Mouse (Mus musculus) limb, embryonic 15.5 days (tissue): Measurements from ENCODE around the gene Tmem145. TPM values are rescaled to one million over a fixed set of nuclear protein-coding genes. Genes with fewer than 3 reads are reported as not detected.
A peak's percentile ranks its signal among the peaks of the same experiment; 100 is the strongest.

Experiments
- ATAC-seq: fragments of 200-750 bp; cut with Nextera tagmentation; 2 replicates; pipeline ENCODE4 v1.8.0; 2017; ENCODE audit warnings: low read depth, moderate TSS enrichment; ENCODE audit not compliant: insufficient number of reproducible peaks, low FRiP score, low TSS enrichment
- H3K27ac ChIP-seq: fragments of 300-500 bp; sonication (generic); 2 replicates; pipeline ENCODE4 v1.5.1; 2015; ENCODE audit warnings: moderate library complexity, mild to moderate bottlenecking, inconsistent platforms
- H3K27me3 ChIP-seq: fragments of 300-500 bp; sonication (generic); 2 replicates; pipeline ENCODE4 v1.6.1; 2015; ENCODE audit warnings: inconsistent platforms
- H3K36me3 ChIP-seq: fragments of 300-500 bp; sonication (generic); 2 replicates; pipeline ENCODE4 v1.6.1; 2015; ENCODE audit warnings: inconsistent platforms
- H3K4me1 ChIP-seq: fragments of 300-500 bp; sonication (generic); 2 replicates; pipeline ENCODE4 v1.6.1; 2015; ENCODE audit warnings: inconsistent platforms
- H3K4me2 ChIP-seq: fragments of 300-500 bp; sonication (generic); 2 replicates; pipeline ENCODE4 v1.6.1; 2015; ENCODE audit warnings: mild to moderate bottlenecking, inconsistent platforms
- H3K4me3 ChIP-seq: fragments of 300-500 bp; sonication (generic); 2 replicates; pipeline ENCODE4 v1.5.1; 2015; ENCODE audit warnings: mild to moderate bottlenecking, inconsistent platforms
- H3K9ac ChIP-seq: fragments of 300-500 bp; sonication (generic); 2 replicates; pipeline ENCODE4 v1.6.1; 2015; ENCODE audit warnings: inconsistent platforms
- H3K9me3 ChIP-seq: fragments of 300-500 bp; sonication (generic); 2 replicates; pipeline ENCODE4 v1.6.1; 2016; ENCODE audit warnings: inconsistent platforms
- WGBS: fragments of 180-500 bp; shearing (Covaris S2); methylation state at CpG from one replicate; pipeline ENCODE4 v1.1.7; 2015; 5-methylcytosine and 5-hydroxymethylcytosine counted together
- polyA plus RNA-seq: library from polyadenylated mRNA; unstranded; fragments of >200 nt; fragmentation: Nextera tagmentation; extraction: Ambion mirVana; gene quantifications from 2 replicates; pipeline ENCODE4 v1.2.1, GENCODE M21; 2015

The Tmem145 gene
- polyA plus RNA-seq, 1 experiment from 2014 or later: 0.61 TPM

GRCm38 (mm10) chr7:25270652-25271633 is 35.0 kb upstream of the Tmem145 start:
- H3K4me3 ChIP-seq: no peak overlapping the region
- peaks cover 64% of the 10 kb centered on the region for H3K4me1 ChIP-seq
- no peaks in the 10 kb centered on the region for H3K27me3 ChIP-seq
- H3K9ac ChIP-seq: no peak overlapping the region
- H3K9me3 ChIP-seq: no peaks in the 10 kb centered on the region
- peaks cover 46% of the 10 kb centered on the region for H3K36me3 ChIP-seq
- 85% methylated on average over 35 of the region's 35 CpGs for WGBS
- H3K27ac ChIP-seq: no peak overlapping the region
- ATAC-seq: no peak
- no peak overlapping the region for H3K4me2 ChIP-seq

- 90% methylated on average over 29 of the region's 30 CpGs for WGBS
- peaks cover 46% of the 10 kb centered on the region for H3K36me3 ChIP-seq
- ATAC-seq: no peak
- no peak overlapping the region for H3K27ac ChIP-seq
- H3K9me3 ChIP-seq: no peaks in the 10 kb centered on the region
- no peak overlapping the region for H3K9ac ChIP-seq
- no peaks in the 10 kb centered on the region for H3K27me3 ChIP-seq
- H3K4me1 ChIP-seq: peaks cover 68% of the 10 kb centered on the region
- no peak overlapping the region for H3K4me3 ChIP-seq
- H3K4me2 ChIP-seq: no peak overlapping the region
Measured at GRCm38 (mm10) chr7:25271651-25272444, 34.1 kb upstream of the Tmem145 start.

- Histone ChIP-seq H3K27ac (no peak overlapping the region), H3K27me3 (no peaks in the 10 kb centered on the region), H3K36me3 (peaks cover 46% of the 10 kb centered on the region), H3K4me1 (peaks cover 72% of the 10 kb centered on the region), H3K4me2 (no peak overlapping the region), H3K4me3 (no peak overlapping the region), H3K9ac (no peak overlapping the region), H3K9me3 (no peaks in the 10 kb centered on the region)
- WGBS: 80% methylated on average over 38 of the region's 38 CpGs
- no peak for ATAC-seq
Measured at GRCm38 (mm10) chr7:25272445-25273258, 33.3 kb upstream of the Tmem145 start.

GRCm38 (mm10) chr7:25273259-25274241 is 32.4 kb upstream of the Tmem145 start:
- H3K27ac ChIP-seq: peak overlapping the region; percentile 43; the same call in 1 of the 2 replicates
- no peak overlapping the region for H3K4me2 ChIP-seq
- no peak for ATAC-seq
- WGBS: 88% methylated on average over 22 of the region's 22 CpGs
- no peak overlapping the region for H3K4me3 ChIP-seq
- H3K9me3 ChIP-seq: no peaks in the 10 kb centered on the region
- H3K36me3 ChIP-seq: peaks cover 46% of the 10 kb centered on the region
- H3K4me1 ChIP-seq: peaks cover 75% of the 10 kb centered on the region
- H3K9ac ChIP-seq: 0 out of 2 replicates have a peak overlapping the region, but pooled peaks have one; percentile 20
- no peaks in the 10 kb centered on the region for H3K27me3 ChIP-seq

GRCm38 (mm10) chr7:25274571-25274970 is 31.3 kb upstream of the Tmem145 start:
- no peak overlapping the region for H3K4me3 ChIP-seq
- H3K27me3 ChIP-seq: no peaks in the 10 kb centered on the region
- ATAC-seq: no peak
- H3K4me2 ChIP-seq: no peak overlapping the region
- peaks cover 46% of the 10 kb centered on the region for H3K36me3 ChIP-seq
- peak overlapping the region; percentile 8; the same call in 1 of the 2 replicates for H3K9ac ChIP-seq
- H3K9me3 ChIP-seq: no peaks in the 10 kb centered on the region
- 42% methylated on average over 5 of the region's 5 CpGs for WGBS
- peaks cover 68% of the 10 kb centered on the region for H3K4me1 ChIP-seq
- H3K27ac ChIP-seq: no peak overlapping the region; the same call in none of the 2 replicates

- peaks cover 68% of the 10 kb centered on the region for H3K4me1 ChIP-seq
- no peak overlapping the region for H3K4me3 ChIP-seq
- H3K27ac ChIP-seq: peak overlapping the region; percentile 100; the same call in 1 of the 2 replicates
- H3K27me3 ChIP-seq: no peaks in the 10 kb centered on the region
- ATAC-seq: no peak
- H3K36me3 ChIP-seq: peaks cover 46% of the 10 kb centered on the region
- H3K9me3 ChIP-seq: no peaks in the 10 kb centered on the region
- peak overlapping the region; percentile 8; the same call in 1 of the 2 replicates for H3K9ac ChIP-seq
- no peak overlapping the region for H3K4me2 ChIP-seq
- 77% methylated on average over 3 of the region's 3 CpGs for WGBS
Measured at GRCm38 (mm10) chr7:25274996-25275395, 30.9 kb upstream of the Tmem145 start.

- H3K4me3 ChIP-seq: 0 out of 2 replicates have a peak overlapping the region, but pooled peaks have one; percentile 0
- peak overlapping the region; percentile 100 for H3K27ac ChIP-seq
- no peaks in the 10 kb centered on the region for H3K27me3 ChIP-seq
- no peak overlapping the region for H3K9ac ChIP-seq
- H3K4me1 ChIP-seq: peaks cover 72% of the 10 kb centered on the region
- no peak overlapping the region for H3K4me2 ChIP-seq
- H3K36me3 ChIP-seq: peaks cover 44% of the 10 kb centered on the region
- no peaks in the 10 kb centered on the region for H3K9me3 ChIP-seq
- WGBS: 36% methylated on average over 9 of the region's 9 CpGs
- ATAC-seq: no peak
Measured at GRCm38 (mm10) chr7:25275555-25276298, 30.2 kb upstream of the Tmem145 start.

GRCm38 (mm10) chr7:25277405-25277804 is 28.5 kb upstream of the Tmem145 start:
- no peak for ATAC-seq
- H3K36me3 ChIP-seq: peaks cover 28% of the 10 kb centered on the region
- peak overlapping the region; percentile 100 for H3K27ac ChIP-seq
- H3K4me2 ChIP-seq: peak overlapping the region; percentile 77
- peak overlapping the region; percentile 78 for H3K4me3 ChIP-seq
- no peaks in the 10 kb centered on the region for H3K9me3 ChIP-seq
- 67% methylated on average over 4 of the region's 4 CpGs for WGBS
- H3K9ac ChIP-seq: 0 out of 2 replicates have a peak overlapping the region, but pooled peaks have one; percentile 17
- H3K4me1 ChIP-seq: peaks cover 76% of the 10 kb centered on the region
- H3K27me3 ChIP-seq: no peaks in the 10 kb centered on the region

GRCm38 (mm10) chr7:25277998-25278340 is 27.9 kb upstream of the Tmem145 start:
- 9% methylated on average over 4 of the region's 4 CpGs for WGBS
- peak overlapping the region; percentile 100 for H3K27ac ChIP-seq
- H3K9ac ChIP-seq: peak overlapping the region; percentile 17; the same call in 1 of the 2 replicates
- no peaks in the 10 kb centered on the region for H3K27me3 ChIP-seq
- peak overlapping the region; percentile 77 for H3K4me2 ChIP-seq
- H3K4me1 ChIP-seq: peaks cover 70% of the 10 kb centered on the region
- H3K9me3 ChIP-seq: no peaks in the 10 kb centered on the region
- no peak for ATAC-seq
- H3K36me3 ChIP-seq: peaks cover 22% of the 10 kb centered on the region
- H3K4me3 ChIP-seq: peak overlapping the region; percentile 78
